ENCODE assay signal across 11 mouse cellular contexts in genomic region chr5:38570876-38571275, GRCm38 (mm10). TPM values are rescaled to one million over a fixed set of nuclear protein-coding genes. Genes with fewer than 3 reads are reported as not detected.
DNase-seq lines count a peak whose midpoint lies in the region; ATAC-seq and TF ChIP-seq lines count a peak whose summit lies in the region.
"Had no signal": no experiment of that assay in that cellular context is flagged by ENCODE, and none has a peak within 500 bp of the region (broad histone marks: within the 10 kb centered on the region; RNA-seq: fewer than 3 reads in every experiment).

No protein-coding gene starts in this region.

- POLR2A ChIA-PET in Patski (lab: Charles Lee) = interaction anchor here (0.6 to 2.3 kb wide), 3 partner anchors 9 to 62 kb away, joined by 4 to 9 read pairs (median 8); no protein-coding TSS in a partner anchor

- in situ Hi-C loops in Patski (cut with MboI; ENCODE audit: low pct_unique_long_range_greater_than_20kb) = no loop called here

- no peaks in the 10 kb centered on the region for H3K4me1 ChIP-seq in lung, postnatal 0 days (ENCODE audit: insufficient read depth, low read depth, low read length)
- H3K4me1 ChIP-seq: forebrain, embryonic 15.5 days; intestine, embryonic 15.5 days; liver, embryonic 15.5 days had no signal

- ATAC-seq in lung, postnatal 0 days = no peak
- ATAC-seq in Patski = peak; percentile 63
- 0 out of 2 replicates have a peak, but pooled peaks have one; percentile 44 for ATAC-seq in megakaryocyte-erythroid progenitor cell, adult 5-6 weeks (replicated peaks; ENCODE audit: low FRiP score, low TSS enrichment, poor library complexity, severe bottlenecking)
- ATAC-seq in erythroid progenitor cell, adult 5-6 weeks (replicated peaks; ENCODE audit: low FRiP score, poor library complexity, severe bottlenecking) = no peak
- ATAC-seq: forebrain, embryonic 15.5 days; intestine, embryonic 15.5 days had no signal

- no peaks in the 10 kb centered on the region for H3K36me3 ChIP-seq in lung, postnatal 0 days (ENCODE audit: insufficient read depth, low read length)
- H3K36me3 ChIP-seq: forebrain, embryonic 15.5 days; intestine, embryonic 15.5 days; liver, embryonic 15.5 days had no signal

- no peak overlapping the region for H3K27ac ChIP-seq in gastrocnemius, adult 2 months
- H3K27ac ChIP-seq in lung, postnatal 0 days (ENCODE audit: low read length) = no peak overlapping the region
- H3K27ac ChIP-seq: forebrain, embryonic 15.5 days; intestine, embryonic 15.5 days; liver, embryonic 15.5 days had no signal

- intact Hi-C loops in gastrocnemius, adult 2 months (cut with DNase I) = loop anchor here (5.0 kb wide), 1 partner anchor 34 kb away; no protein-coding TSS in a partner anchor

- H3K4me2 ChIP-seq in lung, postnatal 0 days (replicated peaks; ENCODE audit: low read depth, low read length) = no peak overlapping the region
- H3K4me2 ChIP-seq: forebrain, embryonic 15.5 days; intestine, embryonic 15.5 days; liver, embryonic 15.5 days had no signal

- WGBS in lung, postnatal 0 days = 53% methylated on average over 2 of the region's 2 CpGs

- H3K9me3 ChIP-seq in lung, postnatal 0 days (ENCODE audit: low read length) = no peaks in the 10 kb centered on the region
- H3K9me3 ChIP-seq: forebrain, embryonic 15.5 days; intestine, embryonic 15.5 days; liver, embryonic 15.5 days had no signal

- no peak for TF ChIP-seq EP300 in lung, postnatal 0 days (IDR thresholded peaks at IDR 0.05)

- no peaks in the 10 kb centered on the region for H3K27me3 ChIP-seq in lung, postnatal 0 days (replicated peaks; ENCODE audit: insufficient read depth, low read length)
- H3K27me3 ChIP-seq in Patski = no peaks in the 10 kb centered on the region
- H3K27me3 ChIP-seq: forebrain, embryonic 15.5 days; intestine, embryonic 15.5 days; liver, embryonic 15.5 days had no signal

- DNase-seq in gastrocnemius, adult 2 months = no peak
- no peak for DNase-seq in gastrocnemius, adult 18-20 months (ENCODE audit: low spot score)
- no peak for DNase-seq in lung, postnatal 0 days (ENCODE audit: low spot score)
- no peak for DNase-seq in lung, postnatal 4 days
- no peak for DNase-seq in Patski (ENCODE audit: low read depth, low spot score)
- DNase-seq in heart, postnatal 4 days = no peak

- peak; percentile 56 for TF ChIP-seq CTCF in gastrocnemius, adult 2 months (IDR thresholded peaks at IDR 0.05)
- peak; percentile 51 for TF ChIP-seq CTCF in lung, postnatal 0 days (IDR thresholded peaks at IDR 0.05)
- no peak for TF ChIP-seq CTCF in Patski (IDR thresholded peaks at IDR 0.05)

- H3K4me3 ChIP-seq in gastrocnemius, adult 2 months = no peak overlapping the region
- H3K4me3 ChIP-seq in lung, postnatal 0 days (ENCODE audit: low read depth, low read length) = no peak overlapping the region
- H3K4me3 ChIP-seq: forebrain, embryonic 15.5 days; intestine, embryonic 15.5 days; liver, embryonic 15.5 days had no signal

- H3K9ac ChIP-seq in lung, postnatal 0 days (replicated peaks; ENCODE audit: low read depth) = no peak overlapping the region
- H3K9ac ChIP-seq: forebrain, embryonic 15.5 days; intestine, embryonic 15.5 days; liver, embryonic 15.5 days had no signal

- CTCF ChIA-PET in Patski (lab: Charles Lee) = interaction anchor here (0.6 to 3.4 kb wide), 10 partner anchors 9 to 101 kb away, joined by 3 to 29 read pairs (median 3); no protein-coding TSS in a partner anchor

RNA-seq across cellular contexts. Expression of gene Wdr1, which starts 7.9 kb away (rescaled TPM):
- 10 to 100 TPM; 42.7 to 64.8 TPM for total RNA-seq in gastrocnemius, adult 2 months (2021)
- total RNA-seq in gastrocnemius, adult 18-20 months (2021) = 10 to 100 TPM; 38.3 to 70.3 TPM
- polyA plus RNA-seq in lung, postnatal 0 days (2015; fragmentation: Nextera tagmentation; extraction: Ambion mirVana) = 158 and 175 TPM in 2 replicates
- polyA plus RNA-seq in Patski (2021) = 416 TPM
- total RNA-seq in megakaryocyte-erythroid progenitor cell, adult 5-6 weeks (2014; fragmentation: Nextera tagmentation) = 75.8 and 77.7 TPM in 2 replicates
- total RNA-seq in megakaryocyte-erythroid progenitor cell, adult 5-6 weeks (2017) = 107 and 112 TPM in 2 replicates
- total RNA-seq in heart, postnatal 4 days (2021) = 100 to 1,000 TPM; 238 to 243 TPM
- 51.9 and 78.0 TPM in 2 replicates for total RNA-seq in erythroid progenitor cell, adult 5-6 weeks (2015; ENCODE audit: low replicate concordance)
- 46.1 and 46.3 TPM in 2 replicates for total RNA-seq in erythroid progenitor cell, adult 5-6 weeks (2017; ENCODE audit: low replicate concordance)

Comparison
In these comparisons a context has a peak if more than half of its experiments do, and no peak if none do; other contexts are left out.
1. ATAC-seq: peak in Patski (single experiment) and megakaryocyte-erythroid progenitor cell, adult 5-6 weeks (single experiment); none in lung, postnatal 0 days (single experiment) and erythroid progenitor cell, adult 5-6 weeks (single experiment).